Mouse (Mus musculus): ENCODE measurements around the gene Gm45208.

- TF ChIP-seq POLR2A (IDR thresholded peaks at IDR 0.05; ENCODE audit: borderline replicate concordance, extremely low read depth, low read depth, low read length): no peak
- peak; percentile 28; the same call in 1 of the 2 replicates for TF ChIP-seq CTCF (IDR thresholded peaks at IDR 0.05; ENCODE audit: insufficient read depth, low read length)
Observed at GRCm38 (mm10) chrX:7692862-7693261, 29.2 kb upstream of the Gm45208 start.

Data from lung, adult 2 months (tissue).